9 mouse cellular contexts compared by ENCODE assay signal in the genomic region with DNA sequence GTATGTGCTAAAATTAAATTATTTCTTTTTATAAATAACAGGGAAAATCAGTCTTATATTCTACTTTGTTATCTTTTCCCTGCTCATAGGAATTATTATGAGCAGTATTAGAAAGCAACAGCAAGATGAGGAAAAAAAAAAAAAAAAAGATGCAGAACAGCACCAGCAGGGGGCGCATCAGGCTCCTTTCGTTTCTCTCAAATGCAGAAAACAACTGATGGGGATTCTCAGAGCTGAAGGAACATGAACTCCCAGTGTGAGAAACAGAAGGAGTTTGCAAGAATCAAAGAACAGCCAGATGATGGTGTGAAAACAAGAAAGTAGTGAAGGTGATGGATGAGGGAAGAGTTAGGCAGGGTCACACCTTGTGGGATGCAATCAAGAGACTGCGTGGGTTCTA.
DNase-seq lines count a peak whose midpoint lies in the region; ATAC-seq and TF ChIP-seq lines count a peak whose summit lies in the region.
"Had no signal": no experiment of that assay in that cellular context is flagged by ENCODE, and none has a peak within 500 bp of the region (broad histone marks: within the 10 kb centered on the region; RNA-seq: fewer than 3 reads in every experiment).

No protein-coding gene starts in this region.

- H3K36me3 ChIP-seq in forebrain, embryonic 10.5 days (replicated peaks): no peaks in the 10 kb centered on the region
- no peaks in the 10 kb centered on the region for H3K36me3 ChIP-seq in forebrain, embryonic 16.5 days (ENCODE audit: control insufficient read depth, insufficient read depth)
- H3K36me3 ChIP-seq: limb, embryonic 15.5 days had no signal

- H3K9ac ChIP-seq in forebrain, embryonic 16.5 days (replicated peaks; ENCODE audit: low read depth, low read length): no peak overlapping the region
- H3K9ac ChIP-seq: limb, embryonic 15.5 days had no signal

- no peaks in the 10 kb centered on the region for H3K4me1 ChIP-seq in forebrain, embryonic 10.5 days
- no peaks in the 10 kb centered on the region for H3K4me1 ChIP-seq in forebrain, embryonic 16.5 days (replicated peaks; ENCODE audit: control insufficient read depth, insufficient read depth, low read length)
- H3K4me1 ChIP-seq in lung, adult 2 months (ENCODE audit: control insufficient read depth, insufficient read depth, low read length): no peaks in the 10 kb centered on the region
- H3K4me1 ChIP-seq: limb, embryonic 15.5 days had no signal

- TF ChIP-seq CTCF in lung, adult 2 months (IDR thresholded peaks at IDR 0.05; ENCODE audit: insufficient read depth, low read length): 0 out of 2 replicates have a peak, but pooled peaks have one; percentile 4

- ATAC-seq in forebrain, embryonic 16.5 days: no peak

- no peaks in the 10 kb centered on the region for H3K27me3 ChIP-seq in forebrain, embryonic 10.5 days (ENCODE audit: poor library complexity, severe bottlenecking)
- H3K27me3 ChIP-seq in forebrain, embryonic 16.5 days (replicated peaks; ENCODE audit: control insufficient read depth, insufficient read depth, low read length): no peaks in the 10 kb centered on the region
- H3K27me3 ChIP-seq: limb, embryonic 15.5 days had no signal

- H3K27ac ChIP-seq in forebrain, embryonic 10.5 days: no peak overlapping the region
- no peak overlapping the region for H3K27ac ChIP-seq in forebrain, embryonic 16.5 days (ENCODE audit: low read length)
- H3K27ac ChIP-seq: limb, embryonic 15.5 days had no signal

- no peaks in the 10 kb centered on the region for H3K9me3 ChIP-seq in forebrain, embryonic 10.5 days
- no peaks in the 10 kb centered on the region for H3K9me3 ChIP-seq in forebrain, embryonic 16.5 days (ENCODE audit: control insufficient read depth, low read length)
- H3K9me3 ChIP-seq: limb, embryonic 15.5 days had no signal

- no peak overlapping the region for H3K4me3 ChIP-seq in forebrain, embryonic 10.5 days
- no peak overlapping the region for H3K4me3 ChIP-seq in forebrain, embryonic 16.5 days (replicated peaks; ENCODE audit: low read length)
- H3K4me3 ChIP-seq in lung, adult 2 months (replicated peaks; ENCODE audit: extremely low read depth, low read depth, low read length): no peak overlapping the region
- H3K4me3 ChIP-seq: limb, embryonic 15.5 days had no signal

- no peak overlapping the region for H3K4me2 ChIP-seq in forebrain, embryonic 16.5 days (ENCODE audit: low read length)
- H3K4me2 ChIP-seq: limb, embryonic 15.5 days had no signal

- DNase-seq in forebrain, embryonic 10.5 days (ENCODE audit: extremely low spot score, low spot score): peak; percentile 29
- peak; percentile 10 for DNase-seq in lung, adult 2 months
- no peak for DNase-seq in lung, adult 18-20 months
- peak; percentile 21 for DNase-seq in adrenal gland, postnatal 14 days
- DNase-seq in kidney, postnatal 14 days: peak; percentile 0
- DNase-seq in retina, postnatal 1 day: peak; percentile 46
- DNase-seq in gastrocnemius, postnatal 25 days: no peak

- 35% methylated on average over 3 of the region's 3 CpGs for whole genome bisulfite sequencing in forebrain, embryonic 10.5 days
- whole genome bisulfite sequencing in forebrain, embryonic 16.5 days: 36% methylated on average over 3 of the region's 3 CpGs
- WGBS in lung, adult 2 months: 30% methylated on average over 3 of the region's 3 CpGs

- no peak for TF ChIP-seq POLR2A in lung, adult 2 months (IDR thresholded peaks at IDR 0.05; ENCODE audit: borderline replicate concordance, extremely low read depth, low read depth, low read length)

Comparison
In these comparisons a context has a peak if more than half of its experiments do, and no peak if none do; other contexts are left out.
1. DNase-seq: peak in forebrain, embryonic 10.5 days (single experiment), lung, adult 2 months (single experiment), adrenal gland, postnatal 14 days (single experiment), kidney, postnatal 14 days (single experiment) and retina, postnatal 1 day (single experiment); none in lung, adult 18-20 months (0 of 2) and gastrocnemius, postnatal 25 days (single experiment).